Mouse (Mus musculus) cerebellum, postnatal 4 days (tissue): ENCODE measurements around the gene Mtf1.

ENCODE experiments used
- DNase-seq, 2 experiments: peaks; one replicate each; pipeline ENCODE4 v3.0.0; 2022; ENCODE audit warnings: low spot score in 2 of 2, mixed read lengths in 1 of 2

The Mtf1 gene

GRCm38 (mm10) chr4:124850933-124851658, 49.2 kb downstream of the Mtf1 start, which contains the start of gene 1110065P20Rik:
1110065P20Rik (minus strand) TSS chr4:124851196.
- peak; percentile 49 to 55 for DNase-seq

GRCm38 (mm10) chr4:124856294-124856693, 54.4 kb downstream of the Mtf1 start:
- DNase-seq = no peak

GRCm38 (mm10) chr4:124858370-124858769, 56.5 kb downstream of the Mtf1 start:
- no peak for DNase-seq

DNA sequence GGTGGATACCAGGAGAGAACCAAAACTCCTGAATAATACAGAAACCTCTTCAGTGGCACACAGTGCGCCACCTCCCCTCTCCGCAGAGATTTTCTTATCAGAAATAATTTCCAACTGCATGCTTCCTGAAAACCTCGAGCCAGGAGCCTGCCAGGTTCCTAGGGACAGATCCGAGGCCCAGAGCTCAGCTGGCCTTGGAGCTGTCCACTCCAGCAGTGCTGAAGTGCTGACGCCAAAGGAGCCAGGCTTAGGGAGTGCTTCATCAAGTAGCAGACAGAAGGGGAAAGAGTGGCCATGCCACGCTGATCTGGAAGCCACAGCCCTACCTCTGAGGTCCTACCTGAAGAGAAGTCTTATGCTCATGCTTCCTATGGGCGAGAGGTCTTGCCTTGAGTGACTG, 58.5 kb downstream of the Mtf1 start:
- DNase-seq = peak in 1 of 2 experiments; percentile 44

GRCm38 (mm10) chr4:124861283-124862188, 59.6 kb downstream of the Mtf1 start, which contains the start of gene Maneal:
Maneal (minus strand) TSS chr4:124862171.
- DNase-seq = peak in 1 of 2 experiments; percentile 27

GRCm38 (mm10) chr4:124872719-124873118, 70.8 kb downstream of the Mtf1 start:
- no peak for DNase-seq

DNA sequence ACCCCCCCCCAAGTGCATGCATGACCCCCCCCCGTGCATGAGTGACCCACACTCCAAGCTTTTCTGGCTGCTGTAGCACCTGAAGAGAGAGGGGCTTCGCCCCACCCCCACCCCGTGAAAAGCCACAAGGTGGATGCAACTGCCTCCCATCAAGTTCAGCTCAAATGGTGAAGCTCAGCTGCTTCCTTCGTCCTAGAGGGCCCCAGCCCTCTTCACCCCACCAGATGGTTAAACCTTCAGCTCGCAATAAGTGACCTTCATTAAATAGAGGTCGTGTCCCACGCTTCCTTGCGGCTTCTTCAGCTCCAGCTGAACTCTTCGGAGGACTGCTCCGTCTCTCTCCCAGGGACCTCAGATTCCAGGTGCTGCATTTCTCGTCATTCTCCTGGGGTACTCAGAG, 78.7 kb downstream of the Mtf1 start, which contains the start of gene Epha10:
Gene Epha10 (plus strand): TSS at position 301 of the 400 bp plus-strand sequence.
- DNase-seq = no peak

- DNase-seq = peak; percentile 83 to 91
Observed at GRCm38 (mm10) chr4:124881341-124881908, 79.5 kb downstream of the Mtf1 start.

DNA sequence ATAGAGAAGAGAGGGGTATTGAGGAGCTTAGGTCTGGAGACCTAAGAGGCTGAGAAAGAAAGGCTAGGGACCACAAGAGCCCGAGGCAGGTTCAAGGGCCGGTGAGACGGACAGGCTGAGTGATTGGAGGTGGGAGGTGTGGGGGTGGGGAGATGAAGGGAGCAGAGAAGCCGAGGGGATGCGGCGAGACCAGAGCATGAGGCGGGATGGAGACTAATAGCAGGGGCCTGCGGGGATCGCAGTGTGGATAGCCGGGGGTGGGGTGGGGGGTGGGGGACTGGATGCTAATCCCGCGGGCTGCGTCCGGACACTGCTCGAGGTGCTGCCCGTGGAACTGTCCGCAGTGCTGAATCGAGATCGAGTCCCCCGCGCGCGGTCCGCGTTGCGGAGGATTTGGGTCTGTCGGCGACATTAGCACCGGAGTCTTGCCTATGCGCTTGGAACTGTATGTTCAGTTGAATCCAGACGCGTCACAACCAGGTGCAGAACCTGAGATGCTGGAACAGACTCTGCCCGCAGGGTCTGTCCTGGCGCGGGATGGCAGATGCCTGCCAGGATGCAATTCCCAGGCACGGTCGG, 80.3 kb downstream of the Mtf1 start:
- DNase-seq = no peak

DNA sequence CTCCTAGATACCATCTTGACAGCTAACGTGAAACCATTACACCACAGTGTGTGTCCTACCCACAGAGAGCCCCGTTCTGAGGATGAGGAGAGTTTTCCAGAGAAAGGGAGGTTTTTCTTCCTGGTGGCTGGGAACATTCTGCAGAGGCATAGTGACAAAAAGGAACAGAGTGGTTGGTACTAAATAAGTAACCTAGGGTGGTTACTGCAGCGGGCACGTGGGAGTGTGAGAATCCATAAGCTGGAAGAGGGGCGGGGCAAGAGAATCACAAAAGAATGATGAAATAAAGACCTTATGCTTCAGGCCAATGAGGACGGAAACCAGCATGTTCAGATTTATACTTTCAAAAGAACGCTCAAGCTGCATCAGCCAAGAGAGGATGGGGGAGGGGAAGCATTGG, 86.8 kb downstream of the Mtf1 start:
- no peak for DNase-seq

DNA sequence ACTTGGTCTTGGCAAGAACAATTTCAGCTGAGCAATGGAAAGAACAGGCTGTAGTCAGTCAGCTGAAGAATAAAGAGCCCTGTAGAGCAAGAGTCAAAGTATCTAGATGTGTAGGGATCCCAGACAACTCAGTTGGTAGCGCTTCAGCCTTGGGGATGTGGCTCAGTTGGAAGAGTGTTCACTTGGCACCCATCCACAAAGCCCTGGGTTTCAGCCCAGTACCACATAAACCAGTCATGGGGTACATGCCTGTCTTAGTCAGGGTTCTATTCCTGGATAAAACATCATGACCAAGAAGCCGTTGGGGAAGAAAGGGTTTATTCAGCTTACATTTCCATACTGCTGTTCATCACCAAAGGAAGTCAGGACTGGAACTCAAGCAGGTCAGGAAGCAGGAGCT, 88.0 kb downstream of the Mtf1 start:
- DNase-seq = no peak

GRCm38 (mm10) chr4:124890831-124891230, 88.9 kb downstream of the Mtf1 start:
- no peak for DNase-seq

DNA sequence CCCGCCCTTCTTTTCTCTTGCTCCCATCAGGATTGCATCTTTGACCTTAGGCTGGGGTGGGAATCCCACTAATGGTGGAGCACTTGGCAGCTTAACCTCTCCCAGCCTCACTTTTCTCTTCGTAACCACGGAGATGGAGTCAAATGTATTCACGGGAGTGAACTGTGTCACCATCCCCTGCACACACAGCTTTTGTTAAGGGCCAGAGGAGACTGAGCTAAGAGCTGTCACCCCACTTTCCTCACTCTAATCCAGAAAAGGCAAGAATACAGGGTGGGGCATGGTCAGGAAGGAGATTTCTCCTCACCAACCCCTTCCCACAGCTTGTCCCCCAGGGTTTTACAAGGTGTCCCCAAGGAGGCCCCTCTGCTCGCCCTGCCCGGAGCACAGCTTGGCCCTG, 91.9 kb downstream of the Mtf1 start:
- DNase-seq = no peak

DNA sequence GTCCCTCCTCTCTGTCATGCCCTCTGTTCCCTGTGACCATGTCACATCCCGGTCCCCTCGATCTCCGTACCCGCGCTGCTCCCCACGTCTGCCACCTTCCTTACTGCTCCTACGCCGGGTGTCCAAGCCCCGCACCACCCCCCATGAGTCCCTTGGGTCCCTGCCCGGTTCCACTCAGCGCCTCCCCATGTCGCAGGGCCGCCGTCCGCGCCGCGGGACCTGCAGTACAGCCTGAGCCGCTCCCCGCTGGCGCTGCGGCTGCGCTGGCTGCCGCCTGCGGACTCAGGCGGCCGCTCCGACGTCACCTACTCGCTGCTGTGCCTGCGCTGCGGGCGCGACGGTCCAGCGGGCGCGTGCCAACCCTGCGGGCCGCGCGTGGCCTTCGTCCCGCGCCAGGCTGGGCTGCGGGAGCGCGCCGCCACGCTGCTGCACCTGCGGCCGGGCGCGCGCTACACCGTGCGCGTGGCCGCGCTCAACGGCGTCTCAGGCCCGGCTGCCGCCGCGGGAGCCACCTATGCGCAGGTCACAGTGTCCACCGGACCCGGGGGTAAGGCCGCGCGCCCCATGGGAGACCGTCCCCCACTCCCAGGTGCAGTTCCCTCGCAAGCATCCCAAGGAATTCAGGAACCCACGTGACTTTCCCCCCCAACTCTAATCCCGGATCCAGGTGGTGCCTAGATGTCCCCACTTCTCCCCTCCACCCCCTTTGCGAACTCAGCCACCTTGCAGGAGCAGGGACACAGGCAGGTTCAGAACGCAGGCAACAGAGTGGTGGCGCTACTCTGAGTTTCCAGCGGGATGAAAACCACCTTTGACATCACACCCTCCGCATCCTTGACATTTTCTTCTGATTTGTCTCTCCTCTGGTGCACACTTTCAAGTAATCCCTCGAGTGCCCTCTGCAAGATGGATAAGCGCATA, 92.9 kb downstream of the Mtf1 start:
- DNase-seq = peak in 1 of 2 experiments; percentile 48

GRCm38 (mm10) chr4:124898428-124898827, 96.5 kb downstream of the Mtf1 start:
- no peak for DNase-seq
